In the genomic region with DNA sequence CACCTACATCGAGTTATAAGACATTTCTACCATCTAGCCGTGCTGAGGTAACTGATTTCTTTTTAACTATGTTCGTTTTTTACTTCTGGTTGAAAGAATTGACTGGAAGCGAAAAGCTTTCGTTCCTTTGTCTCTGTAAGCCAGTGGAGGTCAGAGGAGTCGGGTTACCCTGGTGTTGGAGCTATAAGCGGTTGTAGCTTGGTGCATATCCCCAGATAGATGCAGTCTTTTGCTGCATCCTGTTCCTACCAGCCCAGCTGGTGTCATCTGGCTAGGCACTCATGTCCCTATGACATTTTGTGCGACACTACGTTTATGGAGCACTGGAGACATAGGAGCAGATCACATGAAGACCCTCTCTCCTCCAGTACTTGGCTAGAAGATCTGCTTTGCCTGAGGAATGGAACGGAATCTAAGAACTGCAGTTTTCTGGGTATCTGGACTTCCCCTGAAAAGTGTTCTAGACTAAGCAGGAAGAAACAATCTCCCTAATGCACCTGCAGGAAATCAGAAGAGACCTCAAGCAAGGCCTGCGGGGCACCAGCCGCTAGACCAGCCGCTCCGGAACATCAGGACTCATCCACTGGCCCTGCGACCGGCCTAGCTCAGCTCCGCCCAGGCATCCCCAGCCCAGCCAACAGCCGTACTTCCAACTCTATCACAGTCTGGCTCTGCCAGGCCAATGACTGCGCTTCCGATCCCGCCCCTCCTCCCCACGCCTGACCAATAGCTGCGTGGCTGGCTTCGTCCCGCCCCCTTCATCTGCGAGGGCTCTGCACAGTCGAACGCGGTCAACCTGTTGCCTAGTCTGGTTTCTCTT, we compare ENCODE assay signal across 1 mouse cellular context.
A peak's percentile ranks its signal among the peaks of the same experiment; 100 is the strongest.
TF ChIP-seq lines count a peak whose summit lies in the region.

Mavs (plus strand) TSS at position 757 of the 820 bp plus-strand sequence.

TF ChIP-seq in CH12.LX, 34 proteins besides CTCF, POLR2A, EP300 and RAD21 (continued from another document):
- TF ChIP-seq MEF2A (IDR thresholded peaks at IDR 0.05; ENCODE audit: borderline replicate concordance, low read depth, low read length) (no peak), USF2 (conservative IDR thresholded peaks at IDR 0.05; ENCODE audit: low read depth, low read length) (no peak), IRF4 (IDR thresholded peaks at IDR 0.05; ENCODE audit: low read depth, low read length) (no peak), CHD2 (IDR thresholded peaks at IDR 0.05; ENCODE audit: low read length) (peak; percentile 69; the same call in 1 of the 2 replicates), PAX5 (IDR thresholded peaks at IDR 0.05; ENCODE audit: low read length) (no peak), JUND (conservative IDR thresholded peaks at IDR 0.05; ENCODE audit: low read depth, low read length) (no peak), ELF1 (IDR thresholded peaks at IDR 0.05; ENCODE audit: low read depth, low read length) (peak; percentile 72), ZC3H11A (IDR thresholded peaks at IDR 0.05; ENCODE audit: low read depth, low read length) (no peak), TBP (conservative IDR thresholded peaks at IDR 0.05; ENCODE audit: low read depth, low read length) (peak; percentile 85), MXI1 (IDR thresholded peaks at IDR 0.05; ENCODE audit: low read depth, low read length) (peak; percentile 78), CHD1 (IDR thresholded peaks at IDR 0.05; ENCODE audit: low read depth, low read length) (no peak), ZKSCAN1 (IDR thresholded peaks at IDR 0.05; ENCODE audit: borderline replicate concordance, low read depth, low read length) (no peak), POLR2AphosphoS2 (IDR thresholded peaks at IDR 0.05; ENCODE audit: low read depth, low read length) (no peak), ETS1 (conservative IDR thresholded peaks at IDR 0.05; ENCODE audit: low read depth, low read length) (0 out of 2 replicates have a peak, but pooled peaks have one; percentile 10), USF1 (IDR thresholded peaks at IDR 0.05; ENCODE audit: low read depth, low read length) (no peak), SMC3 (IDR thresholded peaks at IDR 0.05; ENCODE audit: low read depth, low read length) (no peak), MAX (IDR thresholded peaks at IDR 0.05; ENCODE audit: low read length) (0 out of 2 replicates have a peak, but pooled peaks have one; percentile 34), RCOR1 (conservative IDR thresholded peaks at IDR 0.05; ENCODE audit: low read depth, low read length) (no peak), ZNF384 (IDR thresholded peaks at IDR 0.05; ENCODE audit: low read depth, low read length) (no peak), MYC (IDR thresholded peaks at IDR 0.05; ENCODE audit: low read depth, low read length) (no peak), NRF1 (IDR thresholded peaks at IDR 0.05; ENCODE audit: low read depth, low read length) (0 out of 2 replicates have a peak, but pooled peaks have one; percentile 28)
